Mouse (Mus musculus) intestine, embryonic 15.5 days (tissue): Measurements from ENCODE around the gene Cav3. TPM values are rescaled to one million over a fixed set of nuclear protein-coding genes. Genes with fewer than 3 reads are reported as not detected.

Source experiments
- polyA plus RNA-seq: library from polyadenylated mRNA; unstranded; fragments of >200 nt; fragmentation: Nextera tagmentation; extraction: Ambion mirVana; gene quantifications from 2 replicates; pipeline ENCODE4 v1.2.1, GENCODE M21; 2015

Cav3 gene
- polyA plus RNA-seq, 1 experiment from 2014 or later, result 1.1 TPM

Other genes starting within 250 kb of the Cav3 start
- 12.2 and 13.4 TPM in 2 replicates for gene Lmcd1, start 185.7 kb upstream of the Cav3 start, polyA plus RNA-seq
- 2.3 and 3.3 TPM in 2 replicates for gene Ssu2, start 71.5 kb upstream of the Cav3 start, polyA plus RNA-seq
- gene Oxtr, start 30.4 kb downstream of the Cav3 start, polyA plus RNA-seq, result 0.20 and 0.33 TPM in 2 replicates
- gene Rad18, start 237.2 kb downstream of the Cav3 start, polyA plus RNA-seq, result 30.0 and 34.4 TPM in 2 replicates